Mouse (Mus musculus) adrenal gland, postnatal 10 days (tissue): Measurements from ENCODE around the gene Rnf145. TPM values are rescaled to one million over a fixed set of nuclear protein-coding genes. Genes with fewer than 3 reads are reported as not detected.

ENCODE experiments used
- microRNA-seq: library from miRNA; unstranded; fragments of <30 nt; microRNA quantifications from one replicate; pipeline ENCODE4 v1.2.0, GENCODE M21; 2021
- total RNA-seq, 2 experiments: library from RNA; stranded (reverse); gene quantifications; 2 replicates each; pipeline ENCODE4 v1.2.3; 2021

Rnf145 gene
- total RNA-seq, 2 experiments from 2014 or later: 49.3 to 74.8 TPM

Small RNA genes lying within 50 kb of the gene (microRNA-seq; reads per million reads assigned to microRNA genes)
- gene Gm22121: not detected

Other genes with a start within 250 kb of the Rnf145 start
- gene Il12b, start 118.9 kb upstream of the Rnf145 start, total RNA-seq: not detected
- gene Ublcp1, start 48.5 kb upstream of the Rnf145 start, total RNA-seq: 10 to 100 TPM; 37.1 to 39.6 TPM
- gene Ebf1, start 98.4 kb downstream of the Rnf145 start, total RNA-seq: 10 to 100 TPM; 36.1 to 53.0 TPM